Mouse (Mus musculus) CH12.LX (cell line): ENCODE data around the gene Tbrg4. TPM values are rescaled to one million over a fixed set of nuclear protein-coding genes. Genes with fewer than 3 reads are reported as not detected.
"Not testable (repeated sequence)": the region's sequence is repeated elsewhere in the genome, so short reads cannot be mapped to it uniquely, and the experiment has no call there.

Source experiments
- DNase-seq: peaks from one replicate; pipeline ENCODE4 v3.0.0-alpha.2; 2013; ENCODE audit errors: extremely low read depth
- H3K27ac ChIP-seq: 2 replicates; pipeline ENCODE4 v1.5.1; 2012; ENCODE audit warnings: low read depth, mild to moderate bottlenecking, control low read depth, moderate library complexity; ENCODE audit not compliant: insufficient read depth
- H3K27me3 ChIP-seq: replicated peaks from 2 replicates; pipeline ENCODE3; 2012; ENCODE audit warnings: inconsistent platforms
- H3K36me3 ChIP-seq, 2 experiments: replicated peaks in 1 of 2; 2 replicates each; pipeline versions ENCODE3 to v1.6.1; 2012; ENCODE audit warnings: inconsistent platforms in 1 of 2, low read length in 1 of 2, mild to moderate bottlenecking in 1 of 2, mixed read lengths in 1 of 2, moderate library complexity in 1 of 2; ENCODE audit not compliant: control insufficient read depth in 1 of 2, insufficient read depth in 1 of 2
- H3K4me1 ChIP-seq, 2 experiments: 2 replicates each; pipeline ENCODE4 v1.6.1; 2012; ENCODE audit warnings: inconsistent platforms in 1 of 2, moderate library complexity in 1 of 2; ENCODE audit not compliant: insufficient read depth in 2 of 2, control insufficient read depth in 1 of 2
- H3K4me2 ChIP-seq: 2 replicates; pipeline ENCODE4 v1.6.1; 2012; ENCODE audit warnings: low read depth, mild to moderate bottlenecking, control low read depth; ENCODE audit not compliant: poor library complexity, insufficient read depth, severe bottlenecking
- H3K4me3 ChIP-seq, 3 experiments: fragments of 150-350 bp in 1 of 3; sonication (generic) in 1 of 3; replicated peaks in 1 of 3; 2 replicates each; pipeline versions ENCODE3 to v1.5.1; 2011 to 2012; ENCODE audit warnings: low read depth in 2 of 3, low read length in 2 of 3, mild to moderate bottlenecking in 2 of 3, moderate library complexity in 2 of 3, control low read depth in 1 of 3, improper control_type of control experiment in 1 of 3, inconsistent platforms in 1 of 3, mixed read lengths in 1 of 3; ENCODE audit not compliant: poor library complexity in 1 of 3
- H3K79me2 ChIP-seq: replicated peaks from 2 replicates; pipeline ENCODE4 v1.6.1; 2012; ENCODE audit warnings: mild to moderate bottlenecking, moderate library complexity; ENCODE audit not compliant: control insufficient read depth, poor library complexity, insufficient read depth, severe bottlenecking; ENCODE audit errors: extremely low read depth
- H3K9ac ChIP-seq: 2 replicates; pipeline ENCODE4 v1.6.1; 2012; ENCODE audit warnings: low read depth, mild to moderate bottlenecking, control low read depth, moderate library complexity; ENCODE audit not compliant: insufficient read depth
- H3K9me3 ChIP-seq: replicated peaks from 2 replicates; pipeline ENCODE3; 2012; ENCODE audit warnings: low read length, inconsistent platforms, mixed read lengths
- BHLHE40 ChIP-seq: IDR thresholded peaks from 2 replicates; pipeline ENCODE4 v1.6.1; 2011; ENCODE audit warnings: mild to moderate bottlenecking, low read depth, low read length, improper control_type of control experiment
- CHD1 ChIP-seq: IDR thresholded peaks from 2 replicates; pipeline ENCODE4 v1.6.1; 2012; ENCODE audit warnings: low read depth, low read length, improper control_type of control experiment, inconsistent platforms
- CTCF ChIP-seq, 2 experiments: IDR thresholded peaks in 1 of 2; conservative IDR thresholded peaks in 1 of 2; 2 replicates each; pipeline ENCODE4 v1.5.1; 2011 to 2012; ENCODE audit warnings: low read depth in 2 of 2, low read length in 2 of 2, improper control_type of control experiment in 1 of 2, inconsistent platforms in 1 of 2, mild to moderate bottlenecking in 1 of 2, moderate library complexity in 1 of 2
- E2F4 ChIP-seq: IDR thresholded peaks from 2 replicates; pipeline ENCODE4 v1.6.1; 2011; ENCODE audit warnings: low read depth, low read length, improper control_type of control experiment; ENCODE audit not compliant: insufficient replicate concordance
- ELF1 ChIP-seq: IDR thresholded peaks from 2 replicates; pipeline ENCODE4 v1.6.1; 2014; ENCODE audit warnings: low read depth, mild to moderate bottlenecking, inconsistent platforms, low read length, improper control_type of control experiment
- EP300 ChIP-seq: IDR thresholded peaks from 2 replicates; pipeline ENCODE4 v1.6.1; 2011; ENCODE audit warnings: low read length, improper control_type of control experiment
- MAFK ChIP-seq: IDR thresholded peaks from 2 replicates; pipeline ENCODE4 v1.6.1; 2011; ENCODE audit warnings: low read length, improper control_type of control experiment; ENCODE audit not compliant: insufficient replicate concordance
- MAX ChIP-seq: IDR thresholded peaks from 2 replicates; pipeline ENCODE4 v1.6.1; 2011; ENCODE audit warnings: low read length, improper control_type of control experiment
- MAZ ChIP-seq: IDR thresholded peaks from 2 replicates; pipeline ENCODE4 v1.6.1; 2012; ENCODE audit warnings: low read depth, mild to moderate bottlenecking, inconsistent platforms, low read length, improper control_type of control experiment, moderate library complexity
- MEF2A ChIP-seq: IDR thresholded peaks from 2 replicates; pipeline ENCODE4 v1.6.1; 2014; ENCODE audit warnings: low read depth, mild to moderate bottlenecking, inconsistent platforms, low read length, improper control_type of control experiment, borderline replicate concordance
- MYC ChIP-seq: IDR thresholded peaks from 2 replicates; pipeline ENCODE4 v1.6.1; 2011; ENCODE audit warnings: low read depth, mild to moderate bottlenecking, improper control_type of control experiment, low read length
- RAD21 ChIP-seq: IDR thresholded peaks from 2 replicates; pipeline ENCODE4 v1.6.1; 2011; ENCODE audit warnings: low read depth, mild to moderate bottlenecking, low read length, improper control_type of control experiment, moderate library complexity
- RCOR1 ChIP-seq: conservative IDR thresholded peaks from 2 replicates; pipeline ENCODE4 v1.6.1; 2012; ENCODE audit warnings: low read depth, mild to moderate bottlenecking, inconsistent platforms, low read length, improper control_type of control experiment
- SIN3A ChIP-seq: IDR thresholded peaks from 2 replicates; pipeline ENCODE4 v1.6.1; 2012; ENCODE audit warnings: low read length, improper control_type of control experiment, inconsistent platforms
- SMC3 ChIP-seq: IDR thresholded peaks from 2 replicates; pipeline ENCODE4 v1.6.1; 2011; ENCODE audit warnings: low read depth, low read length, improper control_type of control experiment
- TBP ChIP-seq: conservative IDR thresholded peaks from 2 replicates; pipeline ENCODE4 v1.6.1; 2011; ENCODE audit warnings: low read depth, low read length, improper control_type of control experiment
- TCF12 ChIP-seq: IDR thresholded peaks from 2 replicates; pipeline ENCODE4 v1.6.1; 2014; ENCODE audit warnings: low read depth, mild to moderate bottlenecking, inconsistent platforms, low read length, improper control_type of control experiment
- UBTF ChIP-seq: IDR thresholded peaks from 2 replicates; pipeline ENCODE4 v1.6.1; 2012; ENCODE audit warnings: low read depth, mild to moderate bottlenecking, inconsistent platforms, low read length, improper control_type of control experiment, moderate library complexity
- USF2 ChIP-seq: conservative IDR thresholded peaks from 2 replicates; pipeline ENCODE4 v1.6.1; 2011; ENCODE audit warnings: low read depth, low read length, improper control_type of control experiment
- ZC3H11A ChIP-seq: IDR thresholded peaks from 2 replicates; pipeline ENCODE4 v1.6.1; 2012; ENCODE audit warnings: low read depth, mild to moderate bottlenecking, inconsistent platforms, low read length, improper control_type of control experiment
- ZKSCAN1 ChIP-seq: IDR thresholded peaks from 2 replicates; pipeline ENCODE4 v1.6.1; 2012; ENCODE audit warnings: low read depth, inconsistent platforms, low read length, improper control_type of control experiment, borderline replicate concordance
- ZNF384 ChIP-seq: IDR thresholded peaks from 2 replicates; pipeline ENCODE4 v1.6.1; 2012; ENCODE audit warnings: low read depth, low read length, improper control_type of control experiment, inconsistent platforms
- dilution Hi-C: fragments of 300-500 bp; cut with MboI; formaldehyde crosslinking; loops from 2 replicates; pipeline ENCODE4 v1.14.3; 2020; ENCODE audit warnings: low sequenced_read_pairs; ENCODE audit not compliant: extremely low pct_unique_long_range_greater_than_20kb, extremely low pct_ligation_motif_present
- in situ Hi-C: fragments of 300-500 bp; cut with MboI; formaldehyde crosslinking; loops from 3 replicates; pipeline ENCODE4 v1.14.3; 2019; ENCODE audit warnings: low sequenced_read_pairs, low pct_ligation_motif_present, low pct_unique_long_range_greater_than_20kb, mixed read lengths
- polyA plus RNA-seq: library from polyadenylated mRNA; unstranded; fragments of >175 nt; gene quantifications from 2 replicates; pipeline ENCODE4 v1.2.1, GENCODE M21; 2012; ENCODE audit warnings: low read depth; ENCODE audit not compliant: insufficient read length
- total RNA-seq, 2 experiments: library from RNA; depleted of rRNA; stranded (reverse); fragments of 300-350 nt in 1 of 2; fragments of >200 nt in 1 of 2; gene quantifications; 2 replicates each; pipeline ENCODE4 v1.2.3; 2012 to 2014

Tbrg4 gene
- total and polyA plus RNA-seq, 3 experiments, result 69.0 to 191 (median 93.1) TPM

DNA sequence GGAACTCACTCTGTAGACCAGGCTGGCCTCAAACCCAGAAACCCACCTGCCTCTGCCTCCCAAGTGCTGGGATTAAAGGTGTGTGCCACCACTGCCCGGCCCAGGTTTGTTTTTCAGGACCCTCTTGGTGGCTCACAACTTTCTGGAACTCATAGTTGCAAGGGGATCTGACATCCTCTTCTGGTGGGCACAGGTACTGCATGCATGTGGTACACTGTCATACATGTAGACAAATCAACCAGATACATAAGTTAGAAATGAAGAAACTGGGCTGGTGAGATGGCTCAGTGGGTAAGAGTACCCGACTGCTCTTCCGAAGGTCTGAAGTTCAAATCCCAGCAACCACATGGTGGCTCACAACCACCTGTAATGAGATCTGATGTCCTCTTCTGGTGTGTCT, 27.1 kb upstream of the Tbrg4 start:
- peak; percentile 41 for DNase-seq
- in situ Hi-C loops, result loop anchor here (10.0 to 25.0 kb wide), 2 partner anchors 112 to 509 kb away; no protein-coding TSS in a partner anchor

DNA sequence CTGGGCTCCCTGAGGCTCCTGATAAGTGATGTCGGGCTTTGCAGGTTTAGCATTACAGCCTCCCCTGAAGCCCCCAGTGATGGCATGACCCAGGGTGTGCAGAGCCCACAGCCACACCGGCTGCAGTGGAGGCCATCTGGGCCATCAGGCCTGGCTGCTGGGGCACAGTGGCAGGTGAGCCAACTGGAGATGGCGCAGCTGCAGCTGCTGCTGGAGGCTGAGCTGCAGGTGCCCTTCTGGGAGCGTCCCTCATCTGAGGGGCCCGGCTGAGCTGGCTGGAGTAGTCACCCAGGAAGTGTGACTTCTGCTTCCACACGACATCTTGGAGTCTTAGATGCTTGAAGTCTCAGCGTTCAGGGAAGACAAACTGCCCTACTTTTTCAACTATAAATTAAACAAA, 24.7 kb upstream of the Tbrg4 start:
- no peaks in the 10 kb centered on the region for H3K79me2 ChIP-seq
- dilution Hi-C loops, result no loop called here
- DNase-seq, result peak; percentile 34

More for the DNA sequence above, 27.1 kb upstream of the Tbrg4 start:
- H3K27ac ChIP-seq, H3K36me3 ChIP-seq, H3K4me2 ChIP-seq, H3K4me3 ChIP-seq, H3K9me3 ChIP-seq, H3K9ac ChIP-seq, dilution Hi-C loops, H3K79me2 ChIP-seq: not testable (repeated sequence)
- Histone ChIP-seq H3K4me1 (peaks cover 0 to 10% of the 10 kb centered on the region in 2 experiments; a peak in 3 of 4 replicates), H3K27me3 (peaks cover 68% of the 10 kb centered on the region)
- peak; percentile 28 for TF ChIP-seq RAD21
- peak; percentile 47 to 57; a peak in 3 of 4 replicates for TF ChIP-seq CTCF (conservative IDR thresholded peaks at IDR 0.05 in 1 of 2, IDR thresholded peaks at IDR 0.05 in 1 of 2; ENCODE audit: low read depth in 2 of 2, low read length in 2 of 2)

DNA sequence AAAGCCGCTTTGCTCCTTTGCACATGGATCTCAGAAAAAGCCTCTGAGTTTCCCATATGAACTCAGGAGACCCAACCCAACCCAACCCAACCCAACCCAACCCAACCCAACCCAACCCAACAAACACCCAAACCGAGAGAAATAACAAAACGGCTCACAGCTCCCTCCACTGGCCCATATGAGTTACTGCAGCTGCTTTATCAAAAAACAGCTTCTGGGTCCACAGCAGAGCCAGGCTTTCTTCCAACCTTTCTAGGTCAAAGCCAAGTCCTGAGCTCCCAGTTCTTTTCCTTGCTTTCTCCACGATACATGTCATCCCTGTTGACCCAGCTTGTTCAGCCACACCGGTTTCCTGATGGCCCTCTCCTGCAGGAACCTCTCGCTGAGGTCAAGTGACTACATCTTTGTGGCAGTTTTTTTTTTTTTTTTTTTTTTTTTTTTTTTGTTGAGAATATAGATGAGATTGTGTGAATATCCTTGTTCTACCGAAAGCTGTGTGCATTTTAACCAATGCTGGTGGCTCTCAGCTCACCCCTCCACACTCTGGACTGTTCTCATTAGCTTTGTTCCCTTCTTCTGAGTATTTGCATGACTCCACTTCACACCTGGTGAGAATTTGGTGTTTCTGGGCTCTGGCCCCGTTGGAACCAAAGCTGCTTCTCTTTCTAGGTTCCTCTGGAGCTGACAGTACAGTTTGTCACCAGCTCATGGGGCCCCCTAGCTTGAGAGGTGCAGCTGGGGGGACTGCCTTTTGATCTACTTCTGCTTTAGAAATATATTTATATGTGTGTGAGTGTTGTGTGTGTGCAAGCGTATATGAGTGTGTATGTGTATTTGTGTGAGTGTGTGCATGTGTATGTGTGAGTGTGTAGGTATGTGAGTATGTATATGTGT, 22.2 kb upstream of the Tbrg4 start:
- in situ Hi-C loops (no loop called here), dilution Hi-C loops (no loop called here)
- Histone ChIP-seq H3K4me3 (no peak overlapping the region), H3K36me3 (no peaks in the 10 kb centered on the region), H3K9me3 (no peaks in the 10 kb centered on the region), H3K27me3 (peaks cover 40% of the 10 kb centered on the region), H3K4me1 (peaks cover 0 to 14% of the 10 kb centered on the region in 2 experiments; a peak in 3 of 4 replicates), H3K9ac (no peak overlapping the region), H3K79me2 (no peaks in the 10 kb centered on the region), H3K4me2 (no peak overlapping the region), H3K27ac (no peak overlapping the region)
- no peak for DNase-seq
- TF ChIP-seq BHLHE40 (no peak), MAZ (no peak), SMC3 (peak; percentile 27; the same call in 1 of the 2 replicates), MAFK (no peak), ELF1 (no peak), TBP (no peak), CHD1 (no peak), E2F4 (no peak), MEF2A (no peak), SIN3A (no peak), CTCF (conservative IDR thresholded peaks at IDR 0.05 in 1 of 2, IDR thresholded peaks at IDR 0.05 in 1 of 2; ENCODE audit: low read depth in 2 of 2, low read length in 2 of 2) (peak in 1 of 2 experiments; percentile 64; a peak in 2 of 4 replicates), ZC3H11A (no peak), RCOR1 (no peak), MYC (no peak), ZKSCAN1 (no peak), UBTF (no peak), MAX (no peak), ZNF384 (peak; percentile 77), USF2 (no peak), RAD21 (peak; percentile 38), TCF12 (no peak), EP300 (no peak)

More for the DNA sequence above, 24.7 kb upstream of the Tbrg4 start:
- Histone ChIP-seq H3K27ac (no peak overlapping the region), H3K36me3 (no peaks in the 10 kb centered on the region), H3K27me3 (peaks cover 43% of the 10 kb centered on the region), H3K9ac (no peak overlapping the region), H3K4me1 (peaks cover 0 to 14% of the 10 kb centered on the region in 2 experiments; a peak in 3 of 4 replicates), H3K4me2 (no peak overlapping the region), H3K4me3 (no peak overlapping the region), H3K9me3 (no peaks in the 10 kb centered on the region)
- TF ChIP-seq TCF12, result peak; percentile 76
- no peak for TF ChIP-seq SIN3A
- in situ Hi-C loops, result loop anchor here (10.0 to 25.0 kb wide), 2 partner anchors 114 to 512 kb away; no protein-coding TSS in a partner anchor
